Mouse (Mus musculus) kidney, postnatal 0 days (tissue): ENCODE measurements at regions not wholly inside any gene's neighbourhood (a gene's known extent, or its start where the extent isn't known, plus 50 kb on each side); places are given as distances from the start of the nearest gene placed in this dataset.
"Not testable (repeated sequence)": the region's sequence is repeated elsewhere in the genome, so short reads cannot be mapped to it uniquely, and the experiment has no call there.

Experiments
- ATAC-seq: fragments of 200-750 bp; cut with Nextera tagmentation; replicated peaks from 2 replicates; pipeline ENCODE4 v1.8.0; 2017; ENCODE audit warnings: low read depth, moderate number of reproducible peaks, moderate TSS enrichment, moderate library complexity; ENCODE audit not compliant: low FRiP score
- DNase-seq: peaks from one replicate; pipeline ENCODE4 v3.0.0-alpha.2; 2016; ENCODE audit warnings: low spot score
- H3K27ac ChIP-seq: fragments of 300-500 bp; sonication (generic); 2 replicates; pipeline ENCODE4 v1.5.1; 2014; ENCODE audit warnings: mild to moderate bottlenecking
- H3K27me3 ChIP-seq: fragments of 300-500 bp; sonication (generic); 2 replicates; pipeline ENCODE4 v1.6.1; 2014; ENCODE audit warnings: low read length, mixed read lengths; ENCODE audit not compliant: insufficient read depth
- H3K36me3 ChIP-seq: fragments of 300-500 bp; sonication (generic); 2 replicates; pipeline ENCODE4 v1.6.1; 2014; ENCODE audit warnings: low read length, mixed read lengths; ENCODE audit not compliant: insufficient read depth
- H3K4me1 ChIP-seq: fragments of 300-500 bp; sonication (generic); replicated peaks from 2 replicates; pipeline ENCODE4 v1.6.1; 2014; ENCODE audit warnings: antibody characterized with exemption, low read length, mixed read lengths; ENCODE audit not compliant: insufficient read depth
- H3K4me2 ChIP-seq: fragments of 300-500 bp; sonication (generic); 2 replicates; pipeline ENCODE4 v1.6.1; 2014; ENCODE audit warnings: mild to moderate bottlenecking, low read length, moderate library complexity, mixed read lengths
- H3K4me3 ChIP-seq: fragments of 300-500 bp; sonication (generic); replicated peaks from 2 replicates; pipeline ENCODE4 v1.5.1; 2014; ENCODE audit warnings: low read depth, low read length
- H3K9ac ChIP-seq: fragments of 300-500 bp; sonication (generic); 2 replicates; pipeline ENCODE4 v1.6.1; 2014; ENCODE audit warnings: low read depth, low read length
- H3K9me3 ChIP-seq: fragments of 300-500 bp; sonication (generic); replicated peaks from 2 replicates; pipeline ENCODE4 v1.6.1; 2016; ENCODE audit warnings: low read length, inconsistent platforms, mixed read lengths
- CTCF ChIP-seq: IDR thresholded peaks from 2 replicates; pipeline ENCODE4 v1.5.1; 2016; ENCODE audit warnings: antibody characterized with exemption, low read depth, mild to moderate bottlenecking, moderate library complexity
- WGBS: fragments of 180-500 bp; shearing (Covaris S2); extraction: QIAGEN DNeasy Blood & Tissue Kit; methylation state at CpG from one replicate; pipeline ENCODE4 v1.1.7; 2014; 5-methylcytosine and 5-hydroxymethylcytosine counted together

GRCm38 (mm10) chr13:41925211-41925610 is 77.7 kb upstream of the Adtrp start:
- no peak for ATAC-seq

DNA sequence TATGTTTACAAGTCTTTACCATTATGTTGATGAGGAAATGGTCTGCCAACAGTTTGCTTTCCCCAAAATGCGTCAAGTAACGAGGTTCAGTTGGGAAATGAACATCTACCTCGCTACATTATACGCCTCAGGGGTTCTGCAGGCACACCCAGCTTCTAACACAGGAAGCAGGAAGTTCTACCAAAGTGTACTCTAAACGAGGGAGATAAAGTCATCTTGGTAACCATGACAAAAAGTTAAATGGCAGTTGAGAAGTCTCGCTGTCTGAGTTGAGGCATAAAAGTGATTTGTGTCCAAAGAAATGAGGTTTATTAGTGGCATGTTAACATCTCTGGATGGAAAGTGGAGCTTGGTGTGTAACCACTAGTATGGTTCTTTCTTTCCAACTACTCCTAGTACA is 73.7 kb upstream of the Adtrp start:
- no peak overlapping the region for H3K4me2 ChIP-seq
- no peak overlapping the region for H3K9ac ChIP-seq
- H3K36me3 ChIP-seq: no peaks in the 10 kb centered on the region
- ATAC-seq (no peak), DNase-seq (no peak)
- no peaks in the 10 kb centered on the region for H3K9me3 ChIP-seq
- TF ChIP-seq CTCF: no peak
- 57% methylated on average over 6 of the region's 6 CpGs for WGBS
- H3K27me3 ChIP-seq: no peaks in the 10 kb centered on the region
- H3K4me3 ChIP-seq: no peak overlapping the region
- no peaks in the 10 kb centered on the region for H3K4me1 ChIP-seq
- H3K27ac ChIP-seq: no peak overlapping the region

More at GRCm38 (mm10) chr13:41925211-41925610, 77.7 kb upstream of the Adtrp start:
- no peaks in the 10 kb centered on the region for H3K36me3 ChIP-seq
- no peaks in the 10 kb centered on the region for H3K9me3 ChIP-seq
- H3K27me3 ChIP-seq: no peaks in the 10 kb centered on the region
- no peak for DNase-seq
- H3K4me3 ChIP-seq: no peak overlapping the region
- no peak overlapping the region for H3K27ac ChIP-seq
- H3K4me2 ChIP-seq: no peak overlapping the region
- no peaks in the 10 kb centered on the region for H3K4me1 ChIP-seq
- 47% methylated on average over 2 of the region's 2 CpGs for WGBS
- no peak for TF ChIP-seq CTCF
- no peak overlapping the region for H3K9ac ChIP-seq

DNA sequence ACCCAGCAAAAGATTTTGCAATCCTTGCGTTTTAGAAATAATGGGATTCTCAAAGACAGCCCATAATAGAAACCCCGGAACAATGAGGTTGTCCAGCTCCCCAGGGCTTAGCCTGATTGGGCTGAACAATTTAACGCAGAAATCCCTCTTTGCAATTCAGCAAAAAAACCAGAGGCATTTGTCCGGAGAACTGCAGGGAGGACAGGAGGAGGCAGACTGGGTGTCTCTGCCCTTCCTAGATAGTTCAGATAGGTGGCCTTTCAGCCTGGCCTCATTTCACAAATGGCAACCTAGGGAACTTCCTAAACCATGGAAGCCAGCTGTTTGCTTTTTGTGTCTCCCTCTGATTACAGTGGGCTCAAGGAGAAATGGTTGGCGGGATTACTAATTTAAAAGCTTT is 71.0 kb upstream of the Adtrp start:
- 66% methylated on average over 5 of the region's 5 CpGs for WGBS
- Histone ChIP-seq H3K9ac (no peak overlapping the region), H3K36me3 (no peaks in the 10 kb centered on the region), H3K9me3 (no peaks in the 10 kb centered on the region), H3K4me2 (no peak overlapping the region), H3K27me3 (no peaks in the 10 kb centered on the region), H3K4me3 (no peak overlapping the region), H3K27ac (no peak overlapping the region), H3K4me1 (no peaks in the 10 kb centered on the region)
- no peak for DNase-seq
- no peak for ATAC-seq
- TF ChIP-seq CTCF: no peak

DNA sequence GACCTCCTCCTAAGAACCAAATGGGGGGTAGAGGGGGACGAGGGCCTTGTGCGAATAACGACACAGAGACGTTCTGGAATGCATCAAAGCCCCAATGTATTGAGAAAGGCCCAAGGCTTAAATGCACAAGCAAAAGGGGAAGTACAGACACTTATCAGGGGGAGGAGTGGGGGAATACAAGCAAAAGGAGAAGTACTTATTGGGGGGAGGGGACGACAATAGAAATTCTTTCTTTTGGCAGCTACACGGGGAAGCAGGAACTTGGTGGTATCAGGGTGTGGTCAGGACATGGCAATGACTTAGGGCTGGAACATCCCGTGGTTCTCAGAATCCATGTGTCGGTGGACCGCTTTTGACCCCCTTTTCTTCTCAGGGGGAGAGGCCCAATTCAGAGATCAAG is 68.3 kb upstream of the Adtrp start:
- H3K4me3 ChIP-seq, H3K36me3 ChIP-seq, H3K9me3 ChIP-seq, H3K9ac ChIP-seq, ATAC-seq, H3K4me2 ChIP-seq, H3K27me3 ChIP-seq, DNase-seq, H3K4me1 ChIP-seq, H3K27ac ChIP-seq: not testable (repeated sequence)
- WGBS: 91% methylated on average over 9 of the region's 9 CpGs

DNA sequence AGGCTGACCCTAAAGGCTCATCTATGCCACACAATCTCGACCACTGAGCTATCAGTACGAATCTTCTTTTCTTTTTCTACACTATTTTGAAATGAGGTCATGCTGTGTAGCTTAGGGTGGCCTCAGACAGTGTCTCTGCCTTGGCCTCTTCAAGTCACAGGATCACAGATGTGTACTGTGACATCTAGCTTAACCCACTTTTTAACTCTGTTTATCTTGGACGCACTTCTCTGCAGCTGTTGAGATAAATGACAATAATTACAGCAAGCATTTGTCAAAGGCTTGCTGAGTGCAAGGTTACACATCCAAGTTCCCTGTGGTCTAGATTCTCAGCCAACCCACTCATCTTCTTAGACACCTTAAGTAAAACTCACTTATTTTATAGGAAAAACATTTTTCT is 63.3 kb upstream of the Adtrp start:
- H3K36me3 ChIP-seq: no peaks in the 10 kb centered on the region
- peak; percentile 47 for DNase-seq
- TF ChIP-seq CTCF: no peak
- H3K4me2 ChIP-seq: no peak overlapping the region
- no peaks in the 10 kb centered on the region for H3K4me1 ChIP-seq
- no peaks in the 10 kb centered on the region for H3K27me3 ChIP-seq
- H3K9me3 ChIP-seq: no peaks in the 10 kb centered on the region
- no peak overlapping the region for H3K4me3 ChIP-seq
- ATAC-seq: no peak
- 23% methylated on average over 3 of the region's 3 CpGs for WGBS
- no peak overlapping the region for H3K27ac ChIP-seq
- H3K9ac ChIP-seq: no peak overlapping the region

- Histone ChIP-seq H3K27ac (no peak overlapping the region), H3K36me3 (no peaks in the 10 kb centered on the region), H3K4me1 (no peaks in the 10 kb centered on the region), H3K4me2 (no peak overlapping the region), H3K4me3 (no peak overlapping the region), H3K9ac (no peak overlapping the region), H3K27me3 (no peaks in the 10 kb centered on the region), H3K9me3 (no peaks in the 10 kb centered on the region)
- DNase-seq (peak; percentile 57), ATAC-seq (no peak)
- 69% methylated on average over 10 of the region's 10 CpGs for WGBS
- no peak for TF ChIP-seq CTCF
These were observed 62.8 kb upstream of the Adtrp start for GRCm38 (mm10) chr13:41910236-41910635.

DNA sequence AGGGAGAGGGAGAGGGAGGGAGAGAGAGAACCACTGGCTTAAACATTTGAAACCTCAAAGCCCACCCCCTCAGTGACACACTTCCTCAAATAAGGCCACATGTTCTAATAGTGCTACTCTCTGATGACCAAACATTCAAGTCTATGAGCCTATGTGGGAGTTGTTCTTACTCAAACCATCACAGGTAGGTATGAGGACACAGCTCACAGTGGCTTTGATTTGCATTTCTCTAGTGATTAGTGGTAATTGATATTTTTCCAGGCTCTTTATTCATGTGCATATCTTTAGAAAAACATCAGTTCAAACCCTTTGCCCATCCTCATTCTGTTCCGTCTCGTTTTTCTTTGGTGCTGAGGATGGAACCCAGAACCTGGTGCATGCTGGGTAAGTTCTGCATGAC is 59.5 kb upstream of the Adtrp start:
- Histone ChIP-seq H3K27me3 (no peaks in the 10 kb centered on the region), H3K36me3 (no peaks in the 10 kb centered on the region), H3K9me3 (no peaks in the 10 kb centered on the region), H3K4me3 (no peak overlapping the region), H3K9ac (no peak overlapping the region), H3K4me2 (no peak overlapping the region), H3K4me1 (no peaks in the 10 kb centered on the region), H3K27ac (no peak overlapping the region)
- DNase-seq (no peak), ATAC-seq (no peak)
- WGBS: 91% methylated on average over 2 of the region's 2 CpGs
- TF ChIP-seq CTCF: no peak
